Mouse (Mus musculus) G1E-ER4 (cell line): ENCODE measurements around the gene Slc25a27. TPM values are rescaled to one million over a fixed set of nuclear protein-coding genes. Genes with fewer than 3 reads are reported as not detected.

Experiments
- GATA1 ChIP-seq: IDR thresholded peaks from one replicate; pipeline ENCODE4 v1.8.0; 2012; ENCODE audit warnings: low read length, inconsistent platforms
- polyA plus RNA-seq: library from polyadenylated mRNA; stranded (reverse); fragments of >175 nt; gene quantifications from 2 replicates; pipeline ENCODE4 v1.2.3, GENCODE M21; 2012

Gene Slc25a27
- polyA plus RNA-seq, 1 experiment = not detected

DNA sequence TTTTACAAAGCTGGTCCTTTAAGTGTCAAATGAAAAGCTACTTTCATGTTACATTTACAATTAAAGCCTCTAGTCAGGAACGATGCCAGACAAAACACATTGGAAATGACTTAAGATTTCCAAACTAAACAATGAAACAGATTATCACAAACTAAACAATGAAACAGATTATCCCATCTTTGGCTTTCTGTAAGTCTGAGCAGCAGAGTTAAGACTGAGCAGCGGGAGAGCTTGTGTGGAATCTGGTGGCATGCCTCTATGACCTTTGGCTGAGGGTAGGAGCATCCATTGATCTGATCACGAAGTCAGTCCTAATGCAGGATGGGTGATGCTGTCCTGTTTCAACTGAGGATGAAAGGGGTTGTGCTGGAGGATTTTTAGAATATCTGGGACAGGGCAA lies 54.8 kb downstream of the Slc25a27 start:
- no peak for TF ChIP-seq GATA1

DNA sequence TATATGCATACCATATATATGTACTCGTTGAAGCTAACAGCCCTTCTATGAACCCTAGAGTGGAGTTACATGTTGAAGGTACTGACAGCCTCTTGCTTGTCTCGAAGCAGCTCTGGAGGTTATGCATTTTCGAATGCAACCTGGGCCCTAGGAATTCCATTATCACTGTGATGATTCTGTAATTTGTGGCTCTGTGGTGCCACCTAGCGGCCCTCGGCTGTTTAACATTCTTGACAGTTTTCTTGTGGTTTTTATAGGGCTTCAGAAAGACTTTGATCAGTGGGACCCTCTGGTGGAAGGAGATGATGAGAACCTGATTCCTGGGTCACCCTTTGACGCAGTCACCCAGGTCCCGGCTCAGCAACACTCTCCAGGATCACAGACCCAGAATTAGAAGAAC lies 55.4 kb downstream of the Slc25a27 start:
- no peak for TF ChIP-seq GATA1

DNA sequence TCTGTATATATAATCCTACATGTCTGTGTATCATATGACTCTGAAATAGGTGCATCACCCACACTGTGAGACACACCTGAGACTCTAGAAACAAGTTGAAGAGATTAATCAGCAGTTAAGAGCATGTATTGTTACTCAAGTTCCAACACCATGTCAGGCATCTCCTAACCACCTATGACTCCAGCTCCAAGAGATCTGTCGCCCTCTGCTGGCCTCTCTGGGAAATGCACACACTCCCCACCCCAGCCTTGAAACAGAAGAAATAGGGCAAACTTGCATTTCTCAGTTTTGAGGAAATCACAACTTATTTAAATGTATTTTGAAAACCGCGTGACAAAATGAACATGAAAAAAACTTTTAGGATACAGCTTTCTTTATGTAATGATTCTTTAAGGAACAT lies 60.3 kb downstream of the Slc25a27 start:
- no peak for TF ChIP-seq GATA1

DNA sequence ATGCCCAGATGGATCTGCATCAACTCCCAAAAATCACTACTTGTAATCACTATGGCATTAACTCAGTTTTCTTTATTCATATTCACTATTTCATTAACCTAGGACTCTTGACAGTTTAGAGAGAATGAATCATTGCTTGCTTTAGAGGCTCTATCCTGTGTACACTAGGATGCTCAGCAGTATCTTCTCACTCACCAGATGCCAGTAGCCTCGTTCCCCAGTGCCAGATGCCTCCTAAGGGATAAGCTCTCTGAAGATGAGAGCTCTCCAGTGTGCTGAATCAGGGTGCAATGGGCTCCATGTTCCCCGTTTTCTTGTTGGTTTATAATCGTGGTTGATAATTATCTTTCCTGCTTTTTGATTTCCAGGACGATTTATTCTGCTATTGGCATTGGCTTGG lies 68.3 kb downstream of the Slc25a27 start:
- no peak for TF ChIP-seq GATA1

DNA sequence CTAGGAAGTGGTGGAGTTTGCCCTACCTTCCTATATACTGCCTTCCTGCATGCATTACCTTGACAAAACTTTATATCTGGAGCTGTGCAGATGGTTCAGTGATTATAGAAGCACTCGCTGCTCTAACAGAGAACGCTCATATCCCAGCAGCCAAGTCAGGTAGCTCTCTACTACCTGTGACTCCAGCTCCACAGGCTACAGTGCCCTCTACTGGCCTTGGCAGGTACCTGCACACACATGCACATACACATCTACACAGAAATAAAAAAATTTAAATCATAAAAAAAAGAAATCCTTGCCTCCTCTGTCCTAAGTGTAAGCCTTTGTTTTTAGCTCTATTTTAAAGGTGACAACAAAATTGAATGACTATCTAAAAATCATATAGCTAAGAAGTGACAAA lies 69.3 kb downstream of the Slc25a27 start:
- no peak for TF ChIP-seq GATA1

DNA sequence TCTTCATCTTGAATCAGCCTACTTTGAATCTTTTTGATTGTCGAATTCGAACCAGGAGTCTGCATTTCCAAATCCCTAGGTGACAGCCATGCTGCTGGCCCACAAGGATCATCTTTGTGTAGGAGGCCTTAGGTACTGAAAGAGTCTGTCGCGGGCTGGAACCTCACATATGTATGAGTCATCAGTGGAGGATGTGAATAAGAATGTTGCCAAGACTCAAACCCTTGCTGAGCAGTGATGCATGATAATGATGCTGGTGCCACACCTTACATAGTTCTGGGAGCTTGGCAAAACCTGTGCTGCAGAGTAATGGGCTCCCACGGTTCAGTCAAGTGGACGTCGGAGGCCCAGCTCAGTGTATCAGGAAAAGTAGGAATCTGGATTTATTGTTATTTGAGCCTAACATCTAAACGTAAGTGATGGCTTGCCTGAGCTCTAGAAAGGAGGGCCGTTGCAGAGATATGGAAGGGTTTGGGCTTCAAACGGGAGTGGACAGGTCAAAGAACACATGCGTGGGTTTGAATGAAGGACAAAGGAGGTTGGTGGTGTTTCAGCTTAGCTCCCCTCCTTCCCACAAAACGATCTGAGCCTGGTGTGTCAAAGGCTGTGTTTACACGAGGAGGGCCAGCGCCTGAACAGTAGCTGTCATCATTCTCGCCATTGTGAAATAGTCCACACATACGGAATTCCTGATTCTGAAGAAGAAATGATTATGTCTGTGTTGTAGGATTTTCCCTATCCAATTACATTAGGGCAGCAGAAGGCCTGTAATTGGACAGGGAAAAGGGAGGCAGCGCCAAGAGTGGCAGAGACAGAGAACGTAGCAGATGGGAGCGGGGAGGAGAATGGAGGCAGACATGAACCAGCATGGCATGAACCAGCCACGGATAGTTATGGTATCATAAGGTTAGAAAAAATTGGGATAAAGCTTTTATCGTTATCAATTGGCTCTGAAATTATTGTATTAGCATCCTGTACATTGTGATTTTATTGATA lies 74.4 kb downstream of the Slc25a27 start:
- TF ChIP-seq GATA1 = no peak

Other genes starting within 250 kb of the Slc25a27 start
- gene Mep1a, start 164.4 kb downstream of the Slc25a27 start, polyA plus RNA-seq = not detected in 2 replicates
- not detected in 2 replicates for gene Ankrd66, start 123.6 kb downstream of the Slc25a27 start, polyA plus RNA-seq
- not detected in 2 replicates for gene Pla2g7, start 99.1 kb downstream of the Slc25a27 start, polyA plus RNA-seq
- not detected in 2 replicates for gene Tdrd6, start 36.9 kb downstream of the Slc25a27 start, polyA plus RNA-seq
- gene Cyp39a1, start 211 bp upstream of the Slc25a27 start, polyA plus RNA-seq = not detected in 2 replicates
- not detected in 2 replicates for gene Rcan2, start 134.1 kb upstream of the Slc25a27 start, polyA plus RNA-seq